Mouse (Mus musculus): ENCODE measurements at regions not wholly inside any gene's neighbourhood (a gene's known extent, or its start where the extent isn't known, plus 50 kb on each side); places are given as distances from the start of the nearest gene placed in this dataset.

DNA sequence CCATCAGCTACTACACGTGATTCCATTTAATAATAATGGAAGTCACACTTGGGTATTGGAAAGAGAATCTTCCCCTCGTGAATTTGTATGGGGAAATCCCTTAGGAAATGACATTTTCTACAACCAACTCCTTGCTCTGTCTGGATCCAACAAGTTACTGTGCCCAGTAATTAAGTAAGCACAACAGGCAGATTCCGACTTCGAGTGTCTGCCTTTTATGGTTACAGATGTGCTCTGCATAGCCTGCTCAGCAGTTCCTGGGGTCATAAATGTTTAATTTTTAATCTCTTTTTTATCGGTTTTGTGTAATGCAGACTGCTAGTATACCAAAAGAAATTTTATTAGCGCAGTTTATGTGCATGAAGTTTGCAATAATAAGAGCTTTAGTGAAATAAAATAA is 259.8 kb upstream of the Pitrm1 start:
- no peak for ATAC-seq
- no peak overlapping the region for H3K4me3 ChIP-seq
- H3K4me1 ChIP-seq, result no peaks in the 10 kb centered on the region
- no peaks in the 10 kb centered on the region for H3K36me3 ChIP-seq (ENCODE audit: poor library complexity, severe bottlenecking)
- H3K9me3 ChIP-seq (replicated peaks), result no peaks in the 10 kb centered on the region
- H3K4me2 ChIP-seq, result no peak overlapping the region
- 75% methylated on average over 6 of the region's 6 CpGs for WGBS
- no peak overlapping the region for H3K9ac ChIP-seq
- H3K27me3 ChIP-seq, result no peaks in the 10 kb centered on the region
- no peak overlapping the region for H3K27ac ChIP-seq

DNA sequence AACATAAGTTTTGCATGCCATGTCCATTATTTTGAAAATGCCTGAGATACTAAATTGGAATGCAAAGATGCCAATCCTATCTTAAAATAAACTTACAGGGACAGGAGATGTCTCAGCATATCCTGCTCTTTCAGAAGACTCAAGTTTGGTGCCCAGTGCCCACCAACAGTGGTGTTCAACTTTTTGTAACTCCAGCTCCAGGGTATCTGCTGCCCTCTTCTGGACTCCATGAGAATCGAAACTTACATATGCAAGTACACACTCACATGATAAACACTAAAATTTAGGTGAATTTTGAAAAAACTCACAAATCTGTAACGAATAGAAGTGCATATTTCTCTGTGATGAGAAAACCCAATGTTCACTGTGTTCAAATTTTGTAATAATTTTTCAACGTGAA is 255.9 kb upstream of the Pitrm1 start:
- no peaks in the 10 kb centered on the region for H3K9me3 ChIP-seq (replicated peaks)
- H3K4me2 ChIP-seq, result no peak overlapping the region
- no peaks in the 10 kb centered on the region for H3K36me3 ChIP-seq (ENCODE audit: poor library complexity, severe bottlenecking)
- H3K27me3 ChIP-seq, result no peaks in the 10 kb centered on the region
- no peak for ATAC-seq
- H3K4me3 ChIP-seq, result no peak overlapping the region
- no peaks in the 10 kb centered on the region for H3K4me1 ChIP-seq
- H3K27ac ChIP-seq, result no peak overlapping the region
- 57% methylated on average over 3 of the region's 3 CpGs for whole genome bisulfite sequencing
- H3K9ac ChIP-seq, result no peak overlapping the region

DNA sequence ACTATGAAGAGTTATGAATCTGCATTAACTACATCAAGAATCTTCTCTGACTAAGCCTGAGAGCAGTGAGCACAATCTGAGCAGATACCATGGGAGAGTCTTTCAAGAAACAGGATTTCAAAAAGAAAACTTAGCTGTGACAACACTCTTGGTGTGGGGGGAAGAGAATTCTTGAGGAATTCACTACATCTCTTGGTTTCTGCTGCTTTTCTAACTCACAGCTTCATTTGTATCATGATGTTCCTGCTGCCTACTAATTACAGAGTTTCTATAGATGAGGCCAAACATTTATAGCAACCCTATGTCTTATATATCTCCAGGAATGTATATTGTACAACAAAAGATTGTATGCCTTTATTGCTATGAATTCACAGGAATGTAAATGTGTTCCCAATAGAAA is 242.2 kb upstream of the Pitrm1 start:
- Histone ChIP-seq H3K36me3 (ENCODE audit: poor library complexity, severe bottlenecking) (no peaks in the 10 kb centered on the region), H3K27ac (no peak overlapping the region), H3K4me3 (no peak overlapping the region), H3K4me1 (peaks cover 12% of the 10 kb centered on the region), H3K9me3 (replicated peaks) (no peaks in the 10 kb centered on the region), H3K4me2 (no peak overlapping the region), H3K9ac (no peak overlapping the region), H3K27me3 (no peaks in the 10 kb centered on the region)
- ATAC-seq, result no peak

DNA sequence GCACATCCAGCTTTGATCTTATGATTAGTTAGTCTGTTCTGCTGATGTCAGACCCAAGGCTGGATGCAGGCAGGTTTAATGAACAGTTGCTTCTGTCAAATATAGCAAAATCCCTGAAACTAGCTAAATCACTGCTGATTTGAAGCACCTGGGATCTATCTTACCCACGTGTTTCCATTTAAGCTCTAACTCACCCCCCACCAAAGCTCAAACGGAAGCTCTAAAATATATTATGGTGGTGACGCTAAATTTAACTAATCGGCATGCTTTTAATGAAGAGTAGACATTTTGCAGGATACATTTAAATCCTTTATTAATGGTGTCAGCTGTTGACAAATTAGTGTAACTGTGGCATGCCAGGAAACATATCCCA is 241.3 kb upstream of the Pitrm1 start:
- ATAC-seq, result peak; percentile 5; the same call in 1 of the 2 replicates
- H3K36me3 ChIP-seq (ENCODE audit: poor library complexity, severe bottlenecking), result no peaks in the 10 kb centered on the region
- no peak overlapping the region for H3K4me3 ChIP-seq
- H3K27me3 ChIP-seq, result no peaks in the 10 kb centered on the region
- H3K4me1 ChIP-seq, result peaks cover 12% of the 10 kb centered on the region
- no peak overlapping the region for H3K27ac ChIP-seq
- H3K9me3 ChIP-seq (replicated peaks), result no peaks in the 10 kb centered on the region
- no peak overlapping the region; the same call in 1 of the 2 replicates for H3K4me2 ChIP-seq
- H3K9ac ChIP-seq, result no peak overlapping the region
- 55% methylated on average over 4 of the region's 4 CpGs for WGBS

DNA sequence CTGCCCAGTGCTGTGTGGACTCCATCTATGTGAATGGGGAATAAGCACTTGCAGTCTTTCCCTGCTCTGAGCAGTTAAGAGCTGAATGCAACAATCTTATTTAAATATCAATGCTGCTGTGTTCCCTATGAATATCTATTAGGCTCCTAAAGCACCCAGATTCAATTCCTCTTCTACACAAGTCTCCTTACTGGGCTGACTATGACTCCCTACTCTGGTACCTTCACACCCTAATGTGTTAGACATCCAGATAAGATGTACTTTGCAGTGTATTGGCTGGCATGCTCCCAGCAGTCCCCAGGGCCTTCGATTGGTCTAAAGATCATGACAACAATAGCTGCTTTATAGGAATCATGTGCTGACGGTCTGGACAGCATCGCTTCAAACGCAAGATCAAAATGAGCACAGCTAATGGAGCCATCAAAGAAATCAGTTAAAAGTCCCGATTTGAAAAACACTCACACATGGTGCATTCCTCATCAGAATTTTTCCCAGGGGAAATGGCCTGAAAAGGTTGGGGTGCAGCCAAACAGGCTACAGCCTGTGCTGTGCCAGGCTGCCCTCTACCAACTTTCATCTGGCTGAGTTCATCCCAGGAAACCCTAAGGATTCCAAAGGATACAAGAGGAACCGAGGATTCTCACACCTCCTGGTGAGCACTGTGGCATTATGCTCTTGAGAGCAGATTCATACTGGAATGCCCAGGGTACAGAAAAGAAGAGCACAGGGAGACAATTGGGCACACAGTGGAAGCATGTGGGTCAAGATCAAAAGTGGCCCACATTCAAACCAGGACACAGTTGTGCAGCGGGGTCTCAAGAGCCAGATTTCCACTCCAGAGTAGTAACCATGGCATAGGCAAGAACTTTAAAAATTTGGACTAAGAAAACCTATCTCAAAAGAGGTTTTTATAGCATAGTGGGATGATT is 240.7 kb upstream of the Pitrm1 start:
- 34% methylated on average over 7 of the region's 7 CpGs for WGBS
- Histone ChIP-seq H3K9me3 (replicated peaks) (no peaks in the 10 kb centered on the region), H3K9ac (no peak overlapping the region), H3K27ac (no peak overlapping the region), H3K4me3 (no peak overlapping the region), H3K4me2 (no peak overlapping the region; the same call in 1 of the 2 replicates), H3K27me3 (no peaks in the 10 kb centered on the region), H3K36me3 (ENCODE audit: poor library complexity, severe bottlenecking) (no peaks in the 10 kb centered on the region), H3K4me1 (peaks cover 12% of the 10 kb centered on the region)
- ATAC-seq, result peak; percentile 91

DNA sequence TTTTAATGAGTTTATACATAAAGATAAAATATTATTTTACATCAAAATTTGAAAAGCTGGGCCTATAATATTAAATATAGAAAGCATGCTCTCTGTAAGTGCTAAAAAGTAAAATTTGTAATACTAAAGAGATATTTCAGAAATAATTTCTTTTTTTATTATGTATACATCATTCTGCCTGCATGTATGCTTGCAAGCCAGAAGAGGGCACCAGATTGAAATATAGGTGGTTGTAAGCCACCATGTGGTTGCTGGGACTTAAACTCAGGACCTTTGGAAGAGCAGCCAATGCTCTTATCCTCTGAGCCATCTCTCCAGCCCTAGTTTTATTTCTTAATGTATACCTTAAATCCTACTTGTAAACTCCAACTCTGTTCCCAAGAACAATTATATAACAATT is 231.7 kb upstream of the Pitrm1 start:
- H3K4me1 ChIP-seq, result no peaks in the 10 kb centered on the region
- ATAC-seq, result no peak
- no peak overlapping the region for H3K9ac ChIP-seq
- H3K36me3 ChIP-seq (ENCODE audit: poor library complexity, severe bottlenecking), result no peaks in the 10 kb centered on the region
- H3K27ac ChIP-seq, result no peak overlapping the region
- no peaks in the 10 kb centered on the region for H3K27me3 ChIP-seq
- no peak overlapping the region for H3K4me3 ChIP-seq
- no peak overlapping the region for H3K4me2 ChIP-seq
- no peaks in the 10 kb centered on the region for H3K9me3 ChIP-seq (replicated peaks)

DNA sequence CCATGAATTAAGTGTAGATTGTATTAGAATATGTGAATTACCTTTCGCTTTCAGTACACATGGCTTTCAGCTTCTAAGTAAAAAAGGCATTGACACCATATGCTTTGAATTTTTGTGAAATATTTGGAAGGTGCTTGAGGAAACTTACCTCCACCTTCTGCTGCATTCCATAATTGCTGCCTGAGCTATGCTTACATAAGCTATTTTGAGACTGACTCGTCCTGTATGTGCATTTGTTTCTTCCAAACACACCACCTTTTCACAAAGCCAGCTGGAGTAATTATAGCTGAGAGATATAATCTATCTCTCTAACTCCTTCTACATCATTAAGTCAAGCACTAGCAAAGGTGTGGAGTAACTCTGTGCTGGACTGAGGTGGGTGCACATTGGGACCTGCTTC is 224.0 kb upstream of the Pitrm1 start:
- ATAC-seq, result no peak
- Histone ChIP-seq H3K4me1 (no peaks in the 10 kb centered on the region), H3K9ac (no peak overlapping the region), H3K9me3 (replicated peaks) (no peaks in the 10 kb centered on the region), H3K27ac (no peak overlapping the region), H3K4me2 (no peak overlapping the region), H3K36me3 (ENCODE audit: poor library complexity, severe bottlenecking) (no peaks in the 10 kb centered on the region), H3K27me3 (no peaks in the 10 kb centered on the region), H3K4me3 (no peak overlapping the region)
- 84% methylated on average over 2 of the region's 2 CpGs for WGBS

DNA sequence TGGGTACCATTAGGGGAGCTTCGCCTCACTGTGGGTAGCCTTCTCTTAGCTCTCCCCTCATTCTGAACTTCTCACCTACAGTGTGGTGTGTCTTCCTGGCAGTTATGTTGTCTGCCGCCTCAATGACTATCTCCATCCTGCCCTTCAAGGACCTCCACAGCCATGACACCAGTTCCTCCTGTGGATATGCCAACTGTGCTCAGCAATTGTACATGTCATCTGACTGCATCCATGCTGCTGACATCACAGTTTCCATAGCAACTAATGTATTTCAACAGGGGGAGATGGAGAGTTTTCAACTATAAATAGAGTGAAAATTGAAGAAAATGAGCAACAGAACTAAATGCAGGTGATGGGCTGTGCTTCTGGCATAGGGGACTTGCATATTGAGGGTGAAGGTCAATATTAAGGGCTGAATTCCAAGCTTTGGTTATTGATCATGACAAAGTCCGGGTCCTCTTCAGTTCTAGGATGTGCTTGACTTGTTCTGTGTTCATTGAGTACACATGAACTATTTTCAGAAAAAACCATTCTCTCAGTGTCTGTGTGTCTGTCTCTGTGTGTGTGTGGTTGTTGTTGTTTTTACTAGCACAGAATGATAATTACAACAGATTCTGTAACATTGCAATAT is 217.5 kb upstream of the Pitrm1 start:
- no peaks in the 10 kb centered on the region for H3K27me3 ChIP-seq
- H3K27ac ChIP-seq, result no peak overlapping the region
- no peaks in the 10 kb centered on the region for H3K4me1 ChIP-seq
- no peak overlapping the region for H3K4me3 ChIP-seq
- H3K4me2 ChIP-seq, result no peak overlapping the region
- 88% methylated on average over 3 of the region's 3 CpGs for WGBS
- no peaks in the 10 kb centered on the region for H3K36me3 ChIP-seq (ENCODE audit: poor library complexity, severe bottlenecking)
- ATAC-seq, result peak; percentile 66
- H3K9me3 ChIP-seq (replicated peaks), result no peaks in the 10 kb centered on the region
- H3K9ac ChIP-seq, result no peak overlapping the region

DNA sequence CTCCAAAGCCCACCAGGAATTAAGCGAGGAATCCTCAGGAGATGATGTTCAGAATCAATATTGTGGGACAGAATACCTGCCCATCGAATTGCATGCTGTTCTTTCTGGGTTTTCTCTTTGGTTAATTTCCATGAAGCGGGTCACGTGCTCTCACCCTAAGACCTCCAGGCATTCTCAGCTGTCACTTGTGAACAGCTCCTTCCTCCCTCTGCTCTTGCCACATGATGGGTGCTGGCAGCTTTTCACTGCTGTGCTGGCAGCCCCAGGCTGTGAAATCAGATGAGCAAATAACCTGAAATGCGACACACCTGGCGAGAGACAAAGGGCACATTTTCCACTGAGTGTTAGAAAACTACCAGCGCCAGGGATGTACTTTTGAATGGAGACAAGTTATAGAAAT is 207.8 kb upstream of the Pitrm1 start:
- no peaks in the 10 kb centered on the region for H3K4me1 ChIP-seq
- H3K27ac ChIP-seq, result 0 out of 2 replicates have a peak overlapping the region, but pooled peaks have one; percentile 19
- H3K36me3 ChIP-seq (ENCODE audit: poor library complexity, severe bottlenecking), result no peaks in the 10 kb centered on the region
- H3K4me2 ChIP-seq, result no peak overlapping the region
- H3K9me3 ChIP-seq (replicated peaks), result no peaks in the 10 kb centered on the region
- 81% methylated on average over 7 of the region's 7 CpGs for WGBS
- ATAC-seq, result peak; percentile 52; the same call in 1 of the 2 replicates
- H3K27me3 ChIP-seq, result no peaks in the 10 kb centered on the region
- H3K9ac ChIP-seq, result no peak overlapping the region
- no peak overlapping the region for H3K4me3 ChIP-seq

DNA sequence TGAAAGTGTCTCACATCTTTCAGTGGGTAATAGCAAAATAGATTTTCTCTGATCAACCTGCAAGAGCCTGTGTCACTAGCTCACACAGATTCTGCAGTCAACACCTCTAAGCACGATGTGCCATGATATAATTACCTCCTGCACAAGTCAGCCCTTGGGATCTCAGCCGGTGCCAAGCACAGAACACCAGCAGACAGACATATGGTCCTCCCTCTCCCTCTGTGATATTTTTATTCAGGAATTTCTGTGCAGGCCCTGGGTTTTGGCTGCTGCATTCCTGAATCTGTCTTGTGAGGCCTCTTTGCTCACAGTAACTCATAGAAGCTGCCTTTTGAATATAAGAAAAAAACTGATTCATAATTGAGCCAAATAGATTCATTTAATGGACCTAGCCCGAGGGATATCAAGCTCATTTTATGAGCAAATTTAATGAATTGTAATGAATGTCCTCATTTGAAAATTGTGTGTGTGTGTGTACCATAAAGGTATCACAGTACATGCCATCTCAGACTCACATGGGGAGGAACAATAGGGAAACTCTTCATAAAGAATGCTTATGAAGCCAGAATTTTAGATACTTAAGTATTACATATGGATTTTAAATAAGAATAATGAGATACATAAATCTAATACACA is 206.7 kb upstream of the Pitrm1 start:
- no peak overlapping the region for H3K4me2 ChIP-seq
- H3K9ac ChIP-seq, result no peak overlapping the region
- no peak overlapping the region for H3K27ac ChIP-seq
- peak; percentile 90 for ATAC-seq
- WGBS, result 73% methylated on average over 3 of the region's 3 CpGs
- H3K4me1 ChIP-seq, result no peaks in the 10 kb centered on the region
- H3K9me3 ChIP-seq (replicated peaks), result no peaks in the 10 kb centered on the region
- no peaks in the 10 kb centered on the region for H3K27me3 ChIP-seq
- H3K36me3 ChIP-seq (ENCODE audit: poor library complexity, severe bottlenecking), result no peaks in the 10 kb centered on the region
- H3K4me3 ChIP-seq, result no peak overlapping the region

DNA sequence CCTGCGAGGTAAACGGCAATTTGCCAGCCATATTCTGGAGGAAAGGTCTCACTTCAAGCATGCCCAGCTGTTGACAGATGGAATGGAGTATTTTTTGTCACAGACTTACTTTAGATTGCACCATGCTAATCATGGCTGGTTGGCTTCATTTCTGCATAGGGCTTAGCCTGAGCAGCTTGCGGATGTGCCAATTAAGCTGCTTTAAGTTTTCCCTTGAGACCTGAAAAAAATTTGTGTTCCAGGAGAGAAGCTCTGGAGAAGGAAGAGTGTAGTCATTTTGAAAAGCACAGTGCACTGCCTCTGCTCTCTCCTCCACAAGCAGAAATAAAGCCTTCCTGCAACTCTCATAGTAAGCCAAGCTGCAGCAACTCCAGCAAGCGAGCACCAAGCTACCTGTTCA is 182.8 kb upstream of the Pitrm1 start:
- Histone ChIP-seq H3K9me3 (replicated peaks) (no peaks in the 10 kb centered on the region), H3K4me3 (no peak overlapping the region), H3K9ac (no peak overlapping the region), H3K27ac (no peak overlapping the region), H3K4me1 (no peaks in the 10 kb centered on the region), H3K36me3 (ENCODE audit: poor library complexity, severe bottlenecking) (no peaks in the 10 kb centered on the region), H3K4me2 (no peak overlapping the region), H3K27me3 (no peaks in the 10 kb centered on the region)
- ATAC-seq, result no peak
- WGBS, result 85% methylated on average over 4 of the region's 4 CpGs

DNA sequence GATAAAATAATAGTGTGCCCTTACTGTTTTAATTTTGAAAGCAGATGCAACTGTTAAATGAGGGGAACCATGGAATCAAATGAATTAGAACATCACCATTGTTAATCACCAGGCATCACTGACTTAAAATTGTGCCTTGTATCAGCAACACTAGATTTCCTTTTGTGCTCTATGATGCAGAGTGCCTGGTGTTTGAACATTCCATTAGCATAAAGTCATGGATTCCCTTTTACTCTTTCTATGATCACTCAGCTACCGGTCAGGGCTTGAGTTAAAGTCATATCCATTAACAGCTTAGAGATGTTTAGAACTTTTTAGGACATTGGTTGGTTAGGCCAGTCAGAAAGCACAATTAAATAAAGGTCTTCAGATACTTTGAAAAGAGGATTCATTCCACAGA is 180.3 kb upstream of the Pitrm1 start:
- Histone ChIP-seq H3K4me3 (no peak overlapping the region), H3K27me3 (no peaks in the 10 kb centered on the region), H3K27ac (no peak overlapping the region), H3K4me2 (no peak overlapping the region), H3K4me1 (no peaks in the 10 kb centered on the region), H3K9me3 (replicated peaks) (no peaks in the 10 kb centered on the region), H3K36me3 (ENCODE audit: poor library complexity, severe bottlenecking) (no peaks in the 10 kb centered on the region), H3K9ac (no peak overlapping the region)
- WGBS, result 90% methylated on average over 1 of the region's 1 CpGs
- ATAC-seq, result no peak

Data from forebrain, embryonic 13.5 days (tissue).